Mouse (Mus musculus): Measurements from ENCODE around the gene Plppr3.
A peak's percentile ranks its signal among the peaks of the same experiment; 100 is the strongest.

The Plppr3 gene

GRCm38 (mm10) chr10:79874290-79874862, at the start of gene Plppr3, which contains the start of gene Prtn3:
Plppr3 (minus strand) TSS chr10:79874634.
Prtn3 (plus strand) TSS chr10:79874476.
- peak; percentile 63 for DNase-seq (ENCODE audit: low read depth, low spot score)

GRCm38 (mm10) chr10:79921572-79921971, 47.1 kb upstream of the Plppr3 start:
- no peak for DNase-seq (ENCODE audit: low read depth, low spot score)

GRCm38 (mm10) chr10:79920958-79921535, 46.6 kb upstream of the Plppr3 start, which contains the start of gene R3hdm4:
R3hdm4 (minus strand) TSS chr10:79921208.
- DNase-seq (ENCODE audit: low read depth, low spot score), result no peak

DNA sequence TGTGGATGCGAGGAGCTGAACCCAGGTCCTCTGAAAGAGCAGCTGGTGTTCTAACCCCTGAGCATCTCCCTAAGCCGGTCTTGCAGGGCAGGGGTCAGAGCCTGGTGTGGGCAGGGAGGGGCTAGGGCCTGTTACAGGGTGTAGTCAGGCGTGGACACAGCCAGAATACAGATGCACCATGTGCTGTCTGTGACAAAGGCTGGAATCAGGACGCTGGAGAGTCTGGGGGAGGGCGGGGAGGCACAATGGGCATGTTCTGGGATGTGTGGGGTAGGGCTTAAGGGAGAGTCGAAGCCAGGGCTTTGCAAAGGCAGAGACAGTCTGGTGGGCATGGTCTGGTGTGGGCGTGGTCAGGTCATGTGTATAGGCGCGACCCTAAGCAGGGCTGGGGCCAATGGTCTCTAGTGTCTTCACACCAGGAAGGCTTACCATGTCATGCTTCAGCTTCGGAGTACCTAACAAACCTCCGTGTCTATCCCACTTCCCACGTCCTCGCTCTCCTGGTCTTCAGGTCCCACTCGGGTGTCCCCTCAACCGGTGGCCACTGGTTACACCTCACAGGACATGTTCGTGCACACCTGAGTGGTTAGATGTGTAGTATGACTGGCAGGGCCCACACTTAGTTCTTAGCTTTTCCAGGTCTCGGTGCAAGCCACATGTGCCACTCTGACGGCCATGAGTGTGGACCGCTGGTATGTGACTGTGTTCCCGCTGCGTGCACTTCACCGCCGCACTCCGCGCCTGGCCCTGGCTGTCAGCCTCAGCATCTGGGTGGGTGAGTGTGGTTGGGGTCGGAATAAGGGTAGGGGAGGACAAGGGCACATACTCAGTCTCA, 45.8 kb upstream of the Plppr3 start:
- DNase-seq (ENCODE audit: low read depth, low spot score), result no peak

DNA sequence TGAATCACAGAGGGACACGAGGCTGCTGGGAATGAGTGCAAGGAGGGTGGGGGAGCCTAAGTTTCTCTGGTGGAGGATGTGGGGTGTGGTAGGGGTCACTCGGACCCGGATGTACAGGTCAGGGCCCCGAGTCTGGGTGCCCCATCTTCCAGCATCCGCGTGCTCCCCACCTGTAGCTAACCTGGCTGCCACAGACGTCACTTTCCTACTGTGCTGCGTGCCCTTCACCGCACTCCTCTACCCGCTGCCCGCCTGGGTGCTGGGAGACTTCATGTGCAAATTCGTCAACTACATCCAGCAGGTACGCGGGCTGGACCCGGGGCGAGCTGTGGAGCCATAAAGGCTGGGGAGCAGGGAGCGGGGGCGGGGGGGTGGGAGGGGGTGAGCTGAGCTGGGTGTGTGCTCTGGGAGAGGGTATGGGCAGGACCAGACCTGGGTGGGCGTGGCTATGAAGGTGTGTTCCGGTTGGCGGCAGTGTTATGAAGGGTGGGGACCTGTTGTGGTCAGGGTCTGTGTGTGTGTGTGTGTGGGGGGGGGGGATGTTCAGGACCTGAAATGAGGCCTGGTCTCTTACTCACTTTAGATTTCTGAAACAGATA, 44.9 kb upstream of the Plppr3 start:
- DNase-seq (ENCODE audit: low read depth, low spot score), result no peak

DNA sequence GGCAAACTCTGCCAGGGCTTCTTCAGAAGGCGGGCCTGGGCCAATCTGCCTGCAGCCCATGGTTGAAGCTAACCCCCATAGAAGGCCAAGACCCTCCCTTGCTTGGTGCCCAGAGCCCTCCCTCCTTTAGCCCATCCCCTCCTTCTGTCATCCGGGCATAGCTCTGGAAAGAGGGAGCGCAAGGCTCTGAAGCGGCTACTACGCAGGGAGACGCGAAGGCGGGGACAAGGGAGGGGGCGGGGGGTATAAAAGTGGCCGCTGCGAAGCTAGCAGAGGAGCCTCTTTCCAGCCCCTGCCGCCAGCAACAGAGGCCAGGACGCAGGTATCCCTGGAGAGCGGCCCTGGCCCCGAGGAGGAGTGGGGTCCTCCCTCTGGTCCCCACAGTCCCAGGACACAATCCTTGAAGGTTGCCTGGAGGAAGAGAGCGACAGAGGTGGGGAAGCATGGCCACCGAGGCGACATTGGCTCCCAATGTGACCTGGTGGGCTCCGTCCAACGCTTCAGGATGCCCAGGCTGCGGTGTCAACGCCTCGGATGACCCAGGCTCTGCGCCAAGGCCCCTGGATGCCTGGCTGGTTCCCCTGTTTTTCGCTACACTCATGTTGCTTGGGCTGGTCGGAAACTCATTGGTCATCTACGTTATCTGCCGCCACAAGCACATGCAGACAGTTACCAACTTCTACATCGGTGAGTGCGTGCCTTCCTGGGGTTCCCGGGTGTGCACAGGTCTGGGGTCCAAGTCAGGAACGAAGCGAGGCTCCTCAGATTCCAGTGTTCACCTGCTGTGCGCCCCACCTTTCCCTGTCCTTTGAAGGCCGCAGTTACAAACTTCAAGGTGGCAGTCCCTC, 44.0 kb upstream of the Plppr3 start:
- DNase-seq (ENCODE audit: low read depth, low spot score), result no peak

- no peak for DNase-seq (ENCODE audit: low read depth, low spot score)
Observed at GRCm38 (mm10) chr10:79917532-79918100, 43.2 kb upstream of the Plppr3 start.

GRCm38 (mm10) chr10:79916808-79917531, 42.5 kb upstream of the Plppr3 start, which contains the start of gene Kiss1r:
Kiss1r (plus strand) TSS chr10:79916971.
- DNase-seq (ENCODE audit: low read depth, low spot score), result no peak

GRCm38 (mm10) chr10:79916081-79916480, 41.6 kb upstream of the Plppr3 start:
- no peak for DNase-seq (ENCODE audit: low read depth, low spot score)

- no peak for DNase-seq (ENCODE audit: low read depth, low spot score)
Observed at GRCm38 (mm10) chr10:79914948-79915596, 40.6 kb upstream of the Plppr3 start.

GRCm38 (mm10) chr10:79914131-79914947, 39.9 kb upstream of the Plppr3 start:
- no peak for DNase-seq (ENCODE audit: low read depth, low spot score)

- DNase-seq (ENCODE audit: low read depth, low spot score), result no peak
Observed at GRCm38 (mm10) chr10:79912412-79912811, 38.0 kb upstream of the Plppr3 start.

DNA sequence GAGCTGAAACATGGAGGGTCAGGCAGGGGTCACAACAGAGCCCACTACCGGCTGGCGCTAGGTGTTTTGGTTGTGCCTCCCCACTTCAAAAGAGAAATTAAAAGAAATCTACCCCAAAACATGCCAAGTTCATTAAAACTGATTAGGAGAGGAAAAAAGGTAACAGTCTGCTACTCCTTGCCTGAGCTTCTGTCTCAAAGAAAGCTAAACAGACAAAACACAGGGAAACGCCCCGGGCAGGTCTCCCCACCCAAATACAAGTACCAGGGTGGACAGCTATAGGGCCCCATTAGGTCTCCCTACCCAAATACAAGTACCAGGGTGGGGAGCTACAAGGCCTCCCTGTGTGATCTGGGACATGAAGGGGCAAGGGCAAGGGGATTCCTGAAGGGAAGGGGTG, 36.1 kb upstream of the Plppr3 start, which contains the start of gene Gm26602:
TSS of gene Gm26602 (plus strand) at position 301 of the 400 bp plus-strand sequence.
- no peak for DNase-seq (ENCODE audit: low read depth, low spot score)

- no peak for DNase-seq (ENCODE audit: low read depth, low spot score)
Observed at GRCm38 (mm10) chr10:79909092-79909922, 34.9 kb upstream of the Plppr3 start.

DNA sequence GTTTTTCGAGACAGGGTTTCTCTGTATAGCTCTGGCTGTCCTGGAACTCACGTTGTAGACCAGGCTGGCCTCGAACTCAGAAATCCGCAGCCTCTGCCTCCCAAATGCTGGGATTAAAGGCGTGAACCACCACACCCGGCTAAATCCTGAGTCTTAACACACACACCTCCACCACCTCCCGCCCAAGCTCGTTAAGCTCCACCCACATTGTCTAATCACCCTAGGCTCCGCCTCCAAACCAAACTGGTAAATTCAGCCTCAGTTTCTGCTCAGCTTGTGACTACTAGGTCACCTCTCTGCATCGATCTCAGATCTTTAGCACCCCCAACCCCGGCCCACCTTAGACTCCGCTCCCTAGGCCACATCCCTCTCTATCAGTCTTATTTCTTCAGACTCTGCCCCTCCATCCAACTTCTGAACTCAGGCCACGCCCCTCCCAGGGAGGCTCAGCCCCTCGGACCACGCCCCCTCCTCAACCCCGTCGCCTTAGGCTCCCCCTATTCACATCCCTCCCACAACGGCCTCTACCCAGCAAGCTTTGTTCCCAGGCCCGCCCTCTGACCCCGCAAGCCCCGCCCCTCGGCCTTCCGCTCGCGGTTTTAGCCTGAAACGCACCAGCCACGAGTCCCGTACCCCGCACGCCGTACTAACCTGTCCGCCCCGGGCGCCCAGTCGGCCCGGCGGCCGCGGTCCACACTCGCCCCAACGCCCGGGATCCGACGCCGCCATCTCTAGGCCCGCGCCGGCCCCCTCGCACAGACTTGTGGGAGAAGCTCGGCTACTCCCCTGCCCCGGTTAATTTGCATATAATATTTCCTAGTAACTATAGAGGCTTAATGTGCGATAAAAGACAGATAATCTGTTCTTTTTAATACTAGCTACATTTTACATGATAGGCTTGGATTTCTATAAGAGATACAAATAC, 34.0 kb upstream of the Plppr3 start, which contains the start of gene Med16:
TSS of gene Med16 (minus strand) at position 757 of the 925 bp plus-strand sequence.
- DNase-seq (ENCODE audit: low read depth, low spot score), result peak; percentile 91

DNA sequence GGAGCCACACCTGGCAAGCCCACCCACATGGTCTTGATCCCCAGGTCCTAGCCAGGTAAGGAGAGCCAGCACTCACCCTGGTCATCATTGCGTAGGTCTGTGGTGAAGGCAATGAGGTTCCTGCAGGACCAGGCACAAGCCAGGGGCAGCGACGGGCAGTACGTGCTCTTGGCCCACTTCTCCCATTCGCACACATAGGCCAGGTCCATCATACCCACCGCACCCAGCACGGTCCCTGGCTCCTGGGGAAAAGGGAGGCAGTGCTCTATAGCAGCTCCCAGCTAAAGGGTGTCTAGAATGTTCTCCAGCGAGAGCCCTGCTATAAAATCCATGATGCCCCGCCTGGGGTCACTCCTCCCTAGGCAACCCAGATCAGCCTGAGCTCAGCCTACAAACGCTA, 33.0 kb upstream of the Plppr3 start:
- no peak for DNase-seq (ENCODE audit: low read depth, low spot score)

DNA sequence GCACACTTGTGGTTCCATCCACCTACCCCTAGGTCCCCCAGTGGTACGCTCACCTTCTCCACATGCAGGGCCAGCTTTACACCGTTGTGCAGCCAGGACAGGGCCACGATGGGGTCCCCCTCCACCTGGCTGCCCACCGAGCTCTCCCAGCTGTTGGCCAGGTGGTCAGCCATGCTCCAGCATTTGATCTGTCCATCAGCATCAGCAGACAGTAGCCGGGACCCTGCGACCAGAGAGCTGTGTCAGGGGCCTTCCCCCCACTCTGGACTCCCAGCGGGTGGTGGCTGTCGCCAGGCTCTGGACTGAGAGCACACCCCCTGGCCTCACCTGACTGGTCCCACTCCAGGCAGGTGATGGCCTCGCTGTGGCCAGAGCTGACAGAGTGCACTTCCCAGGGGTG, 32.3 kb upstream of the Plppr3 start:
- no peak for DNase-seq (ENCODE audit: low read depth, low spot score)
